Mouse (Mus musculus) adrenal gland, postnatal 10 days (tissue): ENCODE results near the gene Def6. TPM values are rescaled to one million over a fixed set of nuclear protein-coding genes. Genes with fewer than 3 reads are reported as not detected.

ENCODE experiments used
- DNase-seq: peaks from one replicate; pipeline ENCODE4 v3.0.0; 2021; ENCODE audit warnings: mixed read lengths
- long read RNA-seq, 2 experiments: library from polyadenylated mRNA; stranded (forward); transcript quantifications; one replicate each; pipeline ENCODE4 v2.0.0; 2021
- total RNA-seq, 2 experiments: library from RNA; stranded (reverse); gene quantifications; 2 replicates each; pipeline ENCODE4 v1.2.3; 2021

Gene Def6
- total RNA-seq = 1 to 10 TPM; 4.7 to 6.7 TPM
- long read RNA-seq, experiment 1, transcript Def6-201 (11 exons, 2,277 nt) = major isoform, 7 of 9 reads
- long read RNA-seq, experiment 1, partial matches to known transcripts = 0 of 9 reads
- long read RNA-seq, experiment 1, other reads (novel, unspliced or antisense) = 2 of 9 reads
- long read RNA-seq, experiment 2, partial matches to known transcripts = 1 of 6 reads
- long read RNA-seq, experiment 2, other reads (novel, unspliced or antisense) = 1 of 6 reads

DNA sequence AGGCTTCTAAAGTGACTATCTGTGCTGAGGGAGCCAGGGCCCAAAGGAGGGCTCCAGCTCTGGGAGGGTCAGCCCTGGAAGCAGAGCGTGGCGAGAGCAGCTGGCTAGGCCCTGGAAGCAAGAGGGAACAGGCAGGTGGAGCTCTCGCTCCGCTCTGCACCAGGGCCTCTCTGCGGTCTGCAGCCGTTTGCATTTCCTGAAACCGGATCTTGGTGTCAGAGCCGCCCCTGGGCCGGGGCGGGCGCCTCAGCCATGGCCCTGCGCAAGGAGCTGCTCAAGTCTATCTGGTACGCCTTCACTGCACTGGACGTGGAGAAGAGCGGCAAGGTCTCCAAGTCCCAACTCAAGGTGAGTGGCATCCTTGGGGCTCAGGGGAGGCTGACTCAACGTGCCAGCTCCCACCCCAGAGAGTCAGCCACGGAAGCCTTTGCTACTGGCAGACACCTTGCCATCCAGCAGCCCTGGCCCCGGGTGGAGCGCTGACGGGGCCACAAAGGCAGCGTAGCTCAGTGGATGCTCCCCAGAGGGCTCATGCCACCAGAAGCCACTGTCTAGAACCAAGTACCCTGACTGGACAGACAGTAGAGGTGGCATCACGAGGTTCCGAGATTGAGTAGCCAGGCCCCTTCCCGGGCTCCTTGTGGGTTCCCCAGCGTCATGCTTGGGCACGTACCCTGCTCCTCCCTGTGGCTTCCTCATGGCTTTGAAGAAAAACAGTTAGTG, at the start of gene Def6:
TSS of gene Def6 (plus strand) at position 188 of the 723 bp plus-strand sequence.
- DNase-seq = peak; percentile 85

- DNase-seq = no peak
Measured at GRCm38 (mm10) chr17:28160361-28160760, 47.2 kb upstream of the Def6 start.

DNA sequence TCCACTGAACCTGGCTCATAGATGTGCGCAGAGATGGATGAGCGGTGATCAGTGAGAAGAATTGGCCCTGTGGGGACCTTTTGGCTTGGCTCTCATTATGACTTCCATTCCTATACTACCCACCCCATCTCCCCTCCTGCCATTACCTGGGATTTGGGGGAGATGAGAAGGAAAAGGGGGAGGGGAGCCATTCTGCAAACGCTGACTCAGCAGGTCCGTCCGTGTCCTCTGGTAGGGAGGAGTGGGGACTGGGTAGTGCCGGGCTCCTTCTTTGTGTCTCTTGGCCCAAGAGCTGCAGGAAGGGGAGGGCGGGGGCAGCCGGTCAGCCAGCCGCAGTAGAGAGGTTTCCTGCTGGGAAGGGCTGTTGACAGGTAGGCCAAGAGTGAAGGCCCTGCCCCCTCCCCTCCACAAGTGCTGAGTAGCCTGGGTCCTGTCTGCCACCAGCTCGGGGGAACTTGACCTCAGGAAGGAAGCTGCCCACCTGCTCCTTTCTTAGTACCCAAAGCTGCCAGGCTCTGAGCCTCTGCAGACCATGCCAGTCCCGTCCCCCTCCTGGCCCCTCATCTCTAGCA, 46.2 kb upstream of the Def6 start:
- DNase-seq = no peak

DNA sequence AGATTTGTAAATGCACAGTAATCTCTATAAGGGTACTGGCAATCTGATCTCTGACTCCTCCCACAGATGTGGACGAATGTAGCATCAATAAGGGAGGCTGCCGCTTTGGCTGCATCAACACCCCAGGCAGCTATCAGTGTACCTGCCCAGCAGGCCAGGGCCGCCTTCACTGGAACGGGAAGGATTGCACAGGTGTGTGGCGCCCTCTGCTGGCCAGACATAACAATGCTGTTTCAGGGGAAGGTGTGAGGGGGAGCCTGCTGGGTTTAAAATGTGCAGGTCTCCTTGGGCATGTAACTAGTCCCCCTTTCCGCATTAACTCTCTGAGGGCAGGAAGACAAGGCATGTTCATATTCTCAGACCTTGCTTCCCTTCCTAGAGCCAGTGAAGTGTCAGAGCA, 43.9 kb upstream of the Def6 start:
- DNase-seq = peak; percentile 90

DNA sequence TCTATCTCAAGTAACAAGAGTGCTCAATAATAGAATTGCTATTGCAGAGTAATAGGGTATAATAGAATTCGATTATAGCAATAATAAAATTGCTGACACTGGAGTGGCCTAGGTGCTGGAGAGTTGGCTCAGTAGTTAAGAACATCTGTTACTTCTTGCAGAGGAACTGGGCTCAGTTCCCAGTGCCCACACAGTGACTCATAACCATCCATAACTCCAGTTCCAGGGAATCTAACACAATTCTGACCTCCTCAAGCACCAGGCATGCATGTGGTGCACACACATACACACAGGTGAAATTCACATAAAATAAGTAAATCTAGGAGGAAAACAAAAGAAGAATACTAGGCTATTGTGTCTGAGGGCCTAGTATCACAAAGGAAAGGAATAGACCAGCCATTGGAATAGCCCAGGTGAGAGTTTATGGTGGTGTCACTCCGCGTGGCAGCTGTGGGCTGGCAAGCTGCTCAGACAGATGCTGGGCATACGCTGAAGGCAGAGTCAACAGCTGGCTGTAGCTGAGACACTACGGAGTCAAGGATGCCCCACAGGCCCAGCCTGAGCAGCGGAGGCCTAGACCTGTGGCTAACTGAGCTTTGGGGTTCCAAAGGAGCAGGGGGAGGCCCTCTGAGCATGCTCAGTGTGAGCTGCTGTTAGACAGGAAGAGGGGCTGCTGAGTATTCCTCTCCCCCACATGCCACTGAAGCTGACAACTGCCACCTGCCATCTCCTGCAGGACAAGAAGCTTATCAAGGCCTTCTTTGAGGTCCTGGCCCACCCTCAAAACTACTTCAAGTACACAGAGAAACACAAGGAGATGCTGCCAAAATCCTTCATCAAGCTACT, 36.9 kb upstream of the Def6 start:
- DNase-seq = peak; percentile 54

DNA sequence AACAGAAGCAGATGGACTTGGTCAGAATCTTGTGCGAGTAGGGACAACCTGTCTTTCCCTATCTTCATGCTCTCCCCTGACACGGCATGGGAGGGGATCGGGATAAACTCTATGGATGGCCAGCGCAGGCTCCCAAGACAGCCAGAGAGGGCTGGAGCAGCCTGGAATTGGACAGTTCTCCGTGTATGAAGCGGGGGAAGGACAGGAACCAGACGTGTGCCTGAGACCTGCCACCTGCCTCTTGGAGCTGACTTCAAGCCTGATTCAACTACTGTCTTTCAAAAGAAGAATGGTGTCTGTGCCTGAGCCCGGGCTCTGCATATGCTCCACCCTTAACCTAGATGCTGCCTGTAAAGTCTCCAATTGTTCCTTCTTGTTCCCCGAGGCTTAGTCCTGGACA, 34.9 kb upstream of the Def6 start:
- DNase-seq = no peak

DNA sequence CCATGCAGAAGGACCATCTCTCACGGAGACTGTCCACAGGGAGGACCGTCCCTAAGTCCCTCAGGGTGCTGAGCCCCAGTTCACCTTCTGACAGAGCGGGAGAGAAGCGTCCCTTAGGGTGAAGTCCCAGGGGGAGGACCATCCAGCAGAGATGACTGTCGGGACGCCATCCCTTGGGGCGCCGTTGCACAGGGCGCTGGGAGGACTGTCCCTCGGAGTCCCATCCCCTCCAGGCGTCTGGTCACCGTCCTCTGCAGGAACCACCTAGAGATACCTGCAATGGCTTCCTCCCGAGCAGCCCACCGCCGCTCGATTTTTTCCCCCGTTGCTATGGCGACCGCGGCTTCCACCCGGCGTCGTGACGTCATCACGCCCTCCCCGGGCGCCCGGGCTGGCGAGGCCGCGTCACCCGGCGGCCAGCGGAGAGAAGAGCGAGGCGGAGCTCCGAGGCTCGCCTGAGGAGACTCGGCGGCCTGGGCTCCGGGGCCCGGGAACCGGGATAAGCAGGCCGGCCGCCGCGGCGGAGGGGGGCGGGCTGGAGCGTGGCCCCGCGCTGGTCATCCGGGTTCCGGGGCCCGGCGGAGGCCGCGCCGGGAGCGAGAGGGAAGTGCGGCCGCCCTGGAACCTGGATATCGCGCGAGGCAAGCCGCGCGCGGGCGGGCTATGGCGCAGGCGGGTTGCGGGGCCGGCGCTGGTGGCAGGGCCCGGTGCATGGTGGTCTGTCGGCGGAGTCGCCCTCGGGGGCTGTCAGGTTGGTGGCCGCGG, 30.6 kb upstream of the Def6 start, which contains the start of gene Zfp523:
TSS of gene Zfp523 (plus strand) at position 355 of the 765 bp plus-strand sequence.
- peak; percentile 93 for DNase-seq

DNA sequence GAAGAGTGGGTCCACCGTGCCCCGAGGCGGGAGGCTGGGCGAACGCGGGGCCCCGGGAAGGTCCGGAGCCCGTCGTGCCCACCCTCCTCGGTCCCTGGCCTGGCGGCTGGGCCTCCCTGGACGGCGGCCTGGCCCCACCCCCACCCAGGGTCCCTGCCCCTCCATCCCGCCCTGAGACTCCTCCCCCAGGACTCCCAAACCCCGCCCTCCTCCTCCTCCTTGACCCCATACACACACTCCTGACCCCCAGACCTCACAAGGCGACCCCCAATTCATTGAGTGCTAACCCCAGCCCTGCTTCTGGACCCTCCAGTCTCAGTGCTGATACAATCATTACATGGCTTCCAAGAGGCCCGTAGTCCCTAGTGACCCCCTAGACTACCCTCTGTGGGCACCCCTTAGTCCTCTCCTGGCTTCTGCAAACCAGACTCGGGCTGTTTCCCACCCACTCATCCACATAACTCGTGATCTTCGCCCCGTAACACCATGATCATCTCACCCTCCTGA, 30.0 kb upstream of the Def6 start:
- DNase-seq = no peak

GRCm38 (mm10) chr17:28180331-28180730, 27.2 kb upstream of the Def6 start:
- DNase-seq = no peak

- DNase-seq = no peak
Measured at GRCm38 (mm10) chr17:28180783-28181544, 26.6 kb upstream of the Def6 start.

DNA sequence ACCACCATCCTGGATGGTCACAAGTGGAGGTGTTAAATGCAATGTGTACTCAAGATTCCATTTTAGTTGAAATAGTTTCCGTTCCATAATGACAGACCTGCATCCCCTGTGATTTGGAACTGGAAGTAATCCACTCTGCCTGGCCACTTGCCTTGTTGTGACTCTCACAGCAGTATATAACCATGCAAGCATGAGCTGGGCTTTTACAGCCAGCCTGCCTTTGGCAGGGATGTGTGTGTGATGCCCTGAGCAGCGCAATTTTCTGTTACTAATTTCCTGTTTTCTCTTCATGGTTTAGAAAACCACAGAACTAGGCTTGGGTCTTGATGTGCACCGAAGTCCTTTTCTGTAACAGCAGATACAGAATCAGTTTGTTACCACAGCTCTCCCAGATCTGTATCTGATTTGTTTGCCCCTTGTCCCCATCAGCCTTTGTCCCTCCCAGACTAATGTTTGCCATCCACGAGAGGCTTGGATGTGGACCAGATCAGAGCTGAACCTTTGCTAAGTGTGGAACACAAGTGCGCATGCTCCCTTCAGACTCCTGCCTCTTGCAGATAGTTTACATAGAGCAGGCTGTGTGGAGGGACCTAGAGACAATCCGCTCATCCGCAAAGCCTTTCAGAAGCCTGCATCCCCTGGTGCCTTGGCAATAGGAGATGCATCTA, 22.5 kb upstream of the Def6 start:
- no peak for DNase-seq

GRCm38 (mm10) chr17:28188313-28188712, 19.3 kb upstream of the Def6 start:
- DNase-seq = no peak

GRCm38 (mm10) chr17:28192754-28193153, 14.8 kb upstream of the Def6 start:
- no peak for DNase-seq

DNA sequence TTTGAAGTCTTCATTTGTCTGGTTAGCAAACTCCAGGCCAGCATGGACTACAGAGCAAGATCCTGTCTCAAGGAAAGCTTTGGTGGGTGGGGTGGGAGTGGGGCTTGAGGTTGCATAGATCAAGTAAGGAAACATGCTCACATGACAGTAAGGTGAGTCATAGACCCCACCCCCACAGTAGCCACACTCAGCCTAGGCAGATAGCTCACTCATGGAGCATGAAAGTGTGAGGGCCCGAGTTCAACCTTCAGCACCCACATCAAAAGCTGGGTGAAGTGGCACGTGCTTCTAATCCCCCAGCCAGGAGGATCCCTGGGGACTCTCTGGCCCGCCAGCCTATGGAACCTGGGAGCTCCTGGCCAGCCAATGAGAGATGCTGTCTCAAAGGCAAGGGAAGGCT, 14.0 kb upstream of the Def6 start:
- DNase-seq = no peak

GRCm38 (mm10) chr17:28195033-28195432, 12.5 kb upstream of the Def6 start:
- DNase-seq = no peak

DNA sequence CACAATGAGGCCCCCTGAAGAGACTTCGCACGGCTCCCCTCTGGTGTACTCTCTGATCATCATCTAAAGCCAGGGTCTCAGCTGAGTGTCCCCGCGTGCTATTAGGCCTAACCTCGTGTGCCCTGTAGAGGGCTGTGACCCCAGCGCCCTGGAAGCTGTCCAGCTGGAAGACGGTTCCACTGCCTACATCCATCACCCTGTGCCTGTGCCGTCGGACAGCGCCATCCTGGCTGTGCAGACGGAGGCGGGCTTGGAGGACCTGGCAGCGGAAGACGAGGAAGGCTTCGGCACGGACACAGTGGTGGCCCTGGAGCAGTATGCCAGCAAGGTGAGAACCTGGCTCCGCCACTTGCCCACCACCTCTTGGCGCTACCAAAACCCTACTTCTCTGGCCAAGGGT, 9.9 kb upstream of the Def6 start:
- DNase-seq = peak; percentile 53

DNA sequence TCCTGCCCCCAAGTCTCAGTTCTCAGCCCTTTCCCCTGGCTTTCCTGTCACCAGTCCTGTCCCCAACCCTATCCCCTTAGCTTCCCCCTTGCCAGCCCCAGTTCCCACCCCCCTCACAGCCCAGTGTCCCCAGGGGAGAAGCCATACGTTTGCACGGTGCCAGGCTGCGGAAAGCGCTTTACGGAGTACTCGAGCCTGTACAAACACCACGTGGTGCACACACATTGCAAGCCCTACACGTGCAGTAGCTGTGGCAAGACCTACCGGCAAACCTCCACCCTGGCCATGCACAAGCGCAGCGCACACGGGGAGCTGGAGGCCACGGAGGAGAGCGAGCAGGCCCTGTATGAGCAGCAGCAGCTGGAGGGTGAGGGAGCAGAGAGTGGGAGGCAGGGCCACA, 5.6 kb upstream of the Def6 start:
- DNase-seq = no peak

DNA sequence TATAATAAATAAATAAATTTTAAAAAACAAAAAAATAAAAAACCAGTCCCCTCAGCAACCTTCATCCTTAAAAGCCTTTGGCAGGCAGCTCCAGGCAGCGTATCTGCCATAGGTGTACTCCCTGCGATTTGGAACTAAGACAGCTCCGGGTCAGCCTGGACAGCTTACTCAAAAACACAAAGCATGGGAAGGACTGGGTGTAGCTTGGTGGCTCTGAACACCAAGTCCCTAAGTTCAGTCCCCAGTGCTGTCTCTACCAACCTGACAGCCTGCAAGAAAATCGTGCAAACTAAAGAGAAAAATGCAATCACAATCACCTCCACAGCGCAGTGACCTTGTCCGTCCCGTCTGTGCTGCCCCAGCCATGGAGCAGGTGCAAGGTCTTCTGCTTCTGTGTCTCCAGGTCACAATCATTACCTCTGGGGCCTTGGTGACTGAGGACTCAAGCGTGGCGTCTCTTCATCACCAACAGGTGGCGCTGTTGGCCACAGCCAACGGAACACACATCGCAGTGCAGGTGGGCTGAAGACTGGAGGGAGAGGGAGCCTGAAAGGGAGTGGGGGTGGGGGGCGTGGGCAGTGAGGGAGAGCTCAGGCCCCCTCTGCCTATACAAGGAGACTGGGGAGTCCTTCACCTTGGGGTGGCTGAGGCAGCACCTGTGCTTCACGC, 3.4 kb upstream of the Def6 start:
- DNase-seq = peak; percentile 62

DNA sequence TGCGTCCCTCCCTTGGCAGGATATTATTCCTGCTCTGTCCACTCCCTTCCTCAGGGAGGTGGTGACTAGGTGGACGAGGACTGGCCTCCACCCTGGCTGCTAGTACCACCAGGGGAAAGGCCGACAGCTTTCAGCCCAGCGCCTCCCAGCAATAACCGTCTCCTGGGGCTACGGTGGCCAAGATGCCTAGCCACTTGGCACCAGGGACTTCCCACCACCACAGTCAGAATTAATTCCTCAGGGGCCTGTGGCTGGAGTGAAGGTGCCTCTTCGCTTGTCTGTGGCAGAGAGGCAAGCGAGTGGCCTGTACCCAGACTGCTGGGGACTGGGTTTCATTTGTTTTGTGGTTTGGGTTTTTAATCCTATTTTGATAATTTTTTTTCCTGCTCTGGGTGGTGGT, 2.1 kb upstream of the Def6 start:
- peak; percentile 50 for DNase-seq

- DNase-seq = no peak
Measured at GRCm38 (mm10) chr17:28207092-28207491, 486 bp upstream of the Def6 start.
